Mouse (Mus musculus) testis, adult 2 months (tissue): ENCODE measurements around the gene Plac9a.

ENCODE experiments used
- CTCF ChIP-seq: fragments of 200-500 bp; IDR thresholded peaks from 2 replicates; pipeline ENCODE4 v1.5.1; 2012; ENCODE audit warnings: low read depth, mild to moderate bottlenecking, inconsistent platforms, low read length, moderate library complexity; ENCODE audit not compliant: control insufficient read depth, insufficient read depth, insufficient replicate concordance
- POLR2A ChIP-seq: fragments of 200-500 bp; IDR thresholded peaks from 2 replicates; pipeline ENCODE4 v1.6.1; 2012; ENCODE audit warnings: low read depth, mild to moderate bottlenecking, inconsistent platforms, low read length, moderate library complexity; ENCODE audit not compliant: control insufficient read depth

- TF ChIP-seq POLR2A (no peak), CTCF (no peak)
Observed at GRCm38 (mm10) chr14:25847660-25848059, 55.2 kb downstream of the Plac9a start.
